Mouse (Mus musculus) CH12F3 (cell line): ENCODE data around the gene Fam173a.

Experiments
- in situ Hi-C: fragments of 300-500 bp; cut with MboI; formaldehyde crosslinking; loops from 2 replicates; pipeline ENCODE4 v1.14.3; 2020; ENCODE audit warnings: low sequenced_read_pairs

Gene Fam173a

GRCm38 (mm10) chr17:25801029-25801428 lies 8.3 kb upstream of the Fam173a start:
- in situ Hi-C loops = no loop called here

DNA sequence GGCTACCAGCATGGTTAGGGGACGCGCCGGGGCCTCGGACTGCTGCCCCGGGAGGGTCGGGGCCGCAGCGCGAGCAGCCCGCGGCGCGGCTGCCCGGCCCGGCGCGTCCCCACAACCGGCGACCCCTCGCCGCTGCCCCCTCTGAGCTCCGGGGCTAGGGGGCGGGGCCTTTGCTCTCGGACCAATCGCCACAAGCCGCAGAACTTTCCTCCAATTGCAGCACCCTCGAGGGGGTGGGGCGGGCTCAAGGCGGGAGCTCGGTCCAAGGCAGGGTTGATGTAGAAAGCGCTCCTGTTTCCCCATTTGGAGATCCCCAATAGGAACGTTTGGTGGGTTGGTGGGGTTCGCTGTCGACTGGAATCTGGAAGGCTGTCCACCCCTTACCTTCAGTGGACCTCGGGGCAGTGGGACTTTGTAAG lies 4.3 kb upstream of the Fam173a start, which contains the start of gene Metrn:
Gene Metrn (minus strand): TSS at position 186 of the 419 bp plus-strand sequence.
- in situ Hi-C loops = no loop called here

GRCm38 (mm10) chr17:25796211-25796771 lies 3.6 kb upstream of the Fam173a start:
- in situ Hi-C loops = no loop called here

DNA sequence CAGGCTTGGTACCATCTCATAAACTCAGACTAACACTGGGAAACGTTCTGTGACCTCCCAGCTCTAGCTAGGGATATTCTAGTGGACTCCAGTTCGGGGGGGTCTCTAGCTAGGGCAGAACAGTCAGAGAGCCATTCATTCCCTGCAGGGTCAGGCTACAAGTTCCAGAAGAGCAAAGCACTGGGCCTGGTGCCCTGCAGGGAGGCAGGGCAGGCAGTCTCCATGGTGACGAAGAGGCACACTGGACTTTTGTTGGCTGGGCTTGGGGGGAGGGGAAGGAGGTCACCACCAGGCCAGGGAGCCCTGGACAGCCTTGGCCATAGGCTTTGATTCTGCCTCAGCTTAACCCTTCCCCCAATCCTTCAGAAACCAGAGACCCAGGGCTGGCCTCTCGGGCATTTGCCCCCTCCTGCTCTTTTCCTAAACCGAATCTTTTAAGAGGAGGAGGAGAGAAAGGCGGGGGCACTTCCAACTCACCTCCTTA lies 3.0 kb upstream of the Fam173a start, which contains the start of gene AC134908.4:
Gene AC134908.4 (minus strand): TSS at position 51 of the 484 bp plus-strand sequence.
- in situ Hi-C loops = no loop called here

GRCm38 (mm10) chr17:25794998-25795397 lies 2.3 kb upstream of the Fam173a start:
- in situ Hi-C loops = no loop called here

DNA sequence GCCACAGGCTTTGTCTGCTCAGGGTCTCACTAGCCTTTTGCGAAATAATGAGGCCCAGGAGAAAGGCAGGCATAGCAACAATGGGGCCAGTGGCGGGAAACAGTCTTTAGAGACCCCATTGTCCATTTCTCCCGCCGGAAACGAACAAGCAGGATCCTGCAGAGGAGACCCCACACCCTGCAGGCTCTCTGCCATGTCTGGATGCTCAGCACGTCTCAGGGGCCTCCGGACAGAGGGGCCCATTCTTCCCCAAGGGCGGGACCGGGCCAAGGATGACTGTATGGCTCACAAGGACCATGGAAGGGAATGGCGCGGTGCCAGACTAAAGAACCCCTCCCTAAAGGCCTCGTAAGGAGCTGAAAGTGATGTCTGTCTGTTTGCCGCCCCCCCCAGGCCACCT lies 1.5 kb upstream of the Fam173a start:
- in situ Hi-C loops = no loop called here

DNA sequence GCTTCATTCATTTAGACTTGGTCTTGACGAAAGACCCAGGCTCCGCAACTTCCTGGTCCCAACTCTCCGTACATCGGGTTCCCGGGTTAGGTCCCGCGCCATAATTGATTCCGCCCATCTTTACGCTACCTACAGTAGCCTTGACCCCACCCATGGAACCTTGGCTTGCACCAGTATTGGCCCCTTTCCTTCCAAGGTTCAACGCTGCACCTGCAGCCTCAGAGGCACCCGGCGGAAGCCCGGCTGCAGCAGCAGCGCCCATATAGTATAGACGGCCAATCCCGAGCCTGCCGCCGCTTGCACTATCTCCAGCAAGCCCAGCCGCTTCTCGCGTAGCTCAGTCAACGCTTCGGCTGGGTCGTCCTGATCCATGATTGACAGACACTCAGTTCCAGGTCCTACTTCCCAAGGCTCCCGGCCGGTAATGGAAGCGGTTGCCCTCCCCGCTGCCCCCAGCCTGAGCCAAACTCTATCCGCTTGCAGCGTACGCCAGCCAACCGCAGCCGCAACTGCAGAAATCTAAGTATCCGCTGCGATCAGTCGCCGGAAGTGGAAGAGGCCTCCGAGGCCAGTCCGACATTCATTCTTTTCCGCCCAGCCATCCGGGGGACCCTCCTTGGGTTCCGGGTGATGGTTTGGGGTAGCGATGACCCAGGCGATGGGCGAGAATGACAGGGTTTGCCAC lies 716 bp downstream of the Fam173a start:
- in situ Hi-C loops = no loop called here

GRCm38 (mm10) chr17:25791320-25791842 lies 1.3 kb downstream of the Fam173a start:
- in situ Hi-C loops = no loop called here

DNA sequence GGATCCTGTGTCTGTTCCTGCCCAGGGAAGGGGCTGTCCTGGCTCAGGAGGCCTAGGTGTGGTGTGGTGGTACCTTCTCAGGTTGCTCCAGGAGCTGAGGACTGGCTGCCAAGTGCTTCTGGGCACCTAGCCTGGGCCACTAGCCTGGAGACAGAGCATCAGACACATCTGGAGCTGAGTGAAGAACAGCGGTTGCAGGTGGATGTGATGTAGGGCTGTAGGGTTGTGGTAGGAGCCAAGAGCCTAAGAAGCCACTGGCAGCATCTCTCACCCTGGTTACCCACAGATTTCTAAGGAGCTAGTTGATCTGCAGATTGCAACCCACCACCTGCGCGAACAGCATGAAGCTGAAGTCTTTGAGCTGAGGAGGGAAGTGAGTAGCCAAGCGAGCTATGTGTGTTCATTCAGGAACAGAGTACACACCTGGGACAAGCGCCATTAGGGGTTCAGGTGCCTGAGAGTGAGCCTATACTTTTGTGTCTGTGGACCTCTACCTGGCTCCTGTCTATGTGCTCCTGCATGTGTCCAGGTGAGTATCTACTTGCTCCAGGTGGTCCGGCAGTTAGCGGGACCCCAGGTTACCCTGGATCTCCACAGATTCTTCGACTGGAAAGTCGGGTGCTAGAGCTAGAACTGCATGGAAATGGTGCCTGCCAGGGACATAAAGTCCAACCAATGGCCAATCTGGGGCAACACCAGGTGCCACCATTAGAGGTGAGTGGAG lies 5.8 kb downstream of the Fam173a start:
- in situ Hi-C loops = no loop called here

DNA sequence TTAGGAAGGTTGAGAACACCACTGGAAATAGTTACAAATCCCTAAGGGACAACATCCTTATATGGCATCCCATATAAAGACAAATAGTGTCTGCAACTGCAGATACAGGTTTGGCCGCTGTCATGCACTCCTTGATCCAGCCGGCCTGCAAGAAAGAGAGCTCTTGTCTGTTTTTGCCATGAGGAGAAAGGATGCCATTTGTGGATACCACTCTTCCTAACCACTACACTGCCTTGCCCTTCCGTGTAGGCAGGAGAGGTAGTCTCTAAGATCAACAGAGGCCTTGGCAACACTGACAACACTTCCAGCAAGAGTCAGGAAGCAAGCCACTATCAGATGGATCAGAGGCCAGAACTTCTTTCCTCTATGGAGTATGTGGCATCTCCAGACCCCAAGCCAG lies 6.4 kb downstream of the Fam173a start, which contains the start of gene Ccdc78:
Gene Ccdc78 (plus strand): TSS at position 301 of the 400 bp plus-strand sequence.
- in situ Hi-C loops = no loop called here

DNA sequence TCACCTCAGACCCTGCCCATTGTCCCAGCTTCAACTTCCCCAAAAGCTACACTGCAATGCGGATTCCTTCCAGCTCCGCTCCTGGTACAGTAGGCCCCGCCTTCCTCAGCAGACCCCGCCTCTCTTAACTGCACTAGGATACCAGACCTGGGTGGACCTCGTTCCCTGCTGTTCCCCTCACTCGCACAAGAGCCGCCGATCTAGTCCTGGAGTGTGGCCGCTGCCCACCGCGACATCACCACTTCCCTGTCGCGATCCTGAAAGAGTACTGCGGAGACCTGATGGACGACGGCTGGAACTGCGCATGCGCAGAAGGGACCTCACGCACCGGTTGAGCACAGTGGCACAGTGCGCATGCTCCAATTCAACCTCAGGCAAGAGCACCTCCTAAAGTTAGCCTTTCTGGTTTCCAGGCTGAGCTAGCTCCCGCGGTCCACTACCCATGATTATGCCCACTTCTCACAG lies 7.4 kb downstream of the Fam173a start, which contains the start of gene Haghl:
Gene Haghl (minus strand): TSS at position 393 of the 465 bp plus-strand sequence.
- in situ Hi-C loops = no loop called here

DNA sequence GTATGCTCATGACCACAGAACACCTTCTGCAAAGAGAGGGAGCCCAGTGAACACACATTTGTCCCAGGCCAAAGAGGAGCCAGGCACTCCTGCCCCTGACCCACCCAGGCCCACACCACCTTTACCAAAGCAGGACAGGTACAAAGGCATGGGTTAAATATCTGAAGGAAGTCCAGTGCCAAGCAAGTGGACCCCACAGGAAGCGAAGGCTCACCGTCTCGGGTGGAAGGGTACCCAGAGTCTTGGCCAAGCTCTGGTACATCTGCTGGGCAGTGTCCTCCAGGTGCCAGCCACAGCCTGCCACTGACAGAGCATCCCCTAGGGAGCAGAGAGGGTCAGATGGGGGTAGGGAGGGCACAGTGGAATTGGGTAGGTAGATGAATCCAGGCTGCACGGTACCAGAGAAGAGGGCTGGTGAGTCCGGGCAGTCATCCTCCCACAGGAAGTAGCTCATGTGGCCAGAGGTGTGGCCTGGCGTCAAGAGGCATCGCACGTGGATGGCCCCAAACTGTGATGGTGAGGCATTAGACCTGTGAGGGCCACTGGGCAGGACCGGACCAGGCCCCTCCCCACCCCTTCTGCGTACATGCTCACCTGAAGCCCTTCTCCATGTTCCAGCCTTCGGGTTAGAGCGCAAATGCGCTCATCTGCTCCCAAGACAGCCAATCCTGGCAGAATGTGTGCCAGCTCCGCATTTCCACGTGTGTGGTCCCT lies 8.7 kb downstream of the Fam173a start:
- in situ Hi-C loops = no loop called here

- in situ Hi-C loops = no loop called here
Measured at GRCm38 (mm10) chr17:25783086-25783485, 9.6 kb downstream of the Fam173a start.

- in situ Hi-C loops = no loop called here
Measured at GRCm38 (mm10) chr17:25781339-25781738, 11.4 kb downstream of the Fam173a start.

DNA sequence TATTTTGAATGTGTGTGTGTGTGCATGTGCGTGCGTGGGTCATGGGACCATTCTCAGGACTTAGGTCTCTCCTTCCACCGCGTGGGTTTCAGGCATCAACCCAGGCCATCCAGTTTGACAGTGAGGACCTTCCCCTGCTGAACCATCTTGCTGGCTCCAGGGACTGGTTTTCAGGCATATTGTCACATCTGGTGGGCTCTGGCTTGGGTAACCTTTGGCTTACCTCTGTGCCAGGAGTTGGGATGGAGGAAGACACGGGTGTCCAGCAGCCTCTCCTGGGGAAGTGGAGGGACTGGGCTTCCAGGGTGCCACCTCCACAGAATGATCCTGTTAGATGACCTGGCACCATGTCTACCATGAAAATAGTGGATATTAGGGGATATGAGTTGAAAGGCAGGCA lies 14.8 kb downstream of the Fam173a start:
- in situ Hi-C loops = no loop called here

GRCm38 (mm10) chr17:25775318-25776062 lies 17.2 kb downstream of the Fam173a start:
- in situ Hi-C loops = no loop called here

DNA sequence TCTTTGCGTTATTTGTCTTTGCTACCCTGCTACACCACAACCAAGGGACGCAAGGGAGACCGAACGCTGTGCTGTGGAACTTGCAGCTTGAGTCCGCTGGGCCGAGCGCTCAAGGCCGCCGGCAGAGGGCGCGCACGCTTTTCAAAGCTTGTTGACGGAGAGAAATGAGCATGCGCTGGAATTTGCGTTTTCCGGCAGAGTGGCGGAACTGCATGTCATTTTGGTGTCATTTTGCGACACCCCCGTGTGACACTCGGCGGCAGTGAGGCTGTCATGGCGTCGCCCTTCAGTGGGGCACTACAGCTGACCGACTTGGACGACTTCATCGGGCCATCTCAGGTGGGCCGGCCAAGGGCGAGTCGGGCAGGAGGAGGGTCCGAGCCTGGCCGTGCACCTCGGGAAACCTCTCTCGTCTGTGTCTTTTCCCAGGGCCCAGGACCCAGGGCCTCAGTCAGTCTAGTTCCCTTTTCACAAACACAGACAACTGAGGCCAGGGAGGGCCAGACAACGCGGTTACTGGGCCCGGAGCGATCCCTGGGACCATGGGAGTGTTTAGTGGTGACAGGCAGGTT lies 19.1 kb downstream of the Fam173a start, which contains the start of gene Narfl:
Gene Narfl (plus strand): TSS at position 228 of the 572 bp plus-strand sequence.
- in situ Hi-C loops = no loop called here

DNA sequence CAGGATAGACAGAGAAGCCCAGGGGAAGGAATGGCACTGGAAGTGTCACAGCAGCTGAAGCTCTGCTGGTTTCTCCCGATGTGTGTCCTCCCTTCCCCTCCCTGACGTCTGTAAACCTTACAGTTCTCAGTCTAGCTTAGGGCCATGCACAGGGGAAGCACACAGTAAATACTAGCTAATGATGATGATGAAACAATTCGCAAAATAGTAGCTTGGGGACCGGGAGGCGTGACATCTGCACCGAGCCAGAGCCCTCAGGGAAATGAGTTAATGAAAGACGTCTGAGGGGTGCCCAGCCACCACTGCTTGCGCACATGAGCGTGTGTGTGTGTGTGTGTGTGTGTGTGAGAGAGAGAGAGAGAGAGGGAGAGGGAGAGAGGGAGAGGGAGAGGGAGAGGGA lies 23.4 kb downstream of the Fam173a start:
- in situ Hi-C loops = no loop called here

GRCm38 (mm10) chr17:25765886-25766285 lies 26.8 kb downstream of the Fam173a start:
- in situ Hi-C loops = no loop called here
